Mouse (Mus musculus): ENCODE data around the gene D11Wsu47e. TPM values are rescaled to one million over a fixed set of nuclear protein-coding genes. Genes with fewer than 3 reads are reported as not detected.
A peak's percentile ranks its signal among the peaks of the same experiment; 100 is the strongest.

Gene D11Wsu47e
- 30.3 and 30.7 TPM in 2 replicates for polyA plus RNA-seq (2015; fragmentation: Nextera tagmentation; extraction: Ambion mirVana)

- peak within 1 kb of the TSS; percentile 88 for H3K27ac ChIP-seq
- WGBS, result under 1% methylated on average over 69 of the region's 73 CpGs
- ATAC-seq (replicated peaks), result peak; percentile 95
- H3K9ac ChIP-seq, result peak within 1 kb of the TSS; percentile 77
- H3K4me3 ChIP-seq, result peak within 1 kb of the TSS; percentile 80
- H3K27me3 ChIP-seq (replicated peaks), result no peaks in the 10 kb centered on the region
- H3K36me3 ChIP-seq (replicated peaks), result peaks cover 11% of the 10 kb centered on the region
- peak within 1 kb of the TSS; percentile 86 for H3K4me2 ChIP-seq
- no peaks in the 10 kb centered on the region for H3K9me3 ChIP-seq
- peaks cover 47% of the 10 kb centered on the region for H3K4me1 ChIP-seq
Measured at GRCm38 (mm10) chr11:113683957-113684706, at the start of gene D11Wsu47e, which contains the start of gene Fam104a. Gene D11Wsu47e, plus strand, starts transcription at chr11:113684412. Gene Fam104a, minus strand, starts transcription at chr11:113684155.

- no peak overlapping the region for H3K4me3 ChIP-seq
- no peaks in the 10 kb centered on the region for H3K9me3 ChIP-seq
- H3K36me3 ChIP-seq (replicated peaks), result no peaks in the 10 kb centered on the region
- H3K27me3 ChIP-seq (replicated peaks), result no peaks in the 10 kb centered on the region
- no peak for ATAC-seq (replicated peaks)
- no peaks in the 10 kb centered on the region for H3K4me1 ChIP-seq
- H3K4me2 ChIP-seq, result no peak overlapping the region
- no peak overlapping the region for H3K27ac ChIP-seq
- no peak overlapping the region for H3K9ac ChIP-seq
- 67% methylated on average over 10 of the region's 10 CpGs for WGBS
Measured at GRCm38 (mm10) chr11:113634699-113635121, 49.5 kb upstream of the D11Wsu47e start.

- no peak overlapping the region for H3K4me2 ChIP-seq
- no peak for ATAC-seq (replicated peaks)
- H3K36me3 ChIP-seq (replicated peaks), result no peaks in the 10 kb centered on the region
- no peaks in the 10 kb centered on the region for H3K27me3 ChIP-seq (replicated peaks)
- H3K9me3 ChIP-seq, result no peaks in the 10 kb centered on the region
- no peak overlapping the region for H3K27ac ChIP-seq
- H3K9ac ChIP-seq, result no peak overlapping the region
- 91% methylated on average over 12 of the region's 12 CpGs for WGBS
- no peaks in the 10 kb centered on the region for H3K4me1 ChIP-seq
- H3K4me3 ChIP-seq, result no peak overlapping the region
Measured at GRCm38 (mm10) chr11:113638680-113639079, 45.5 kb upstream of the D11Wsu47e start.

GRCm38 (mm10) chr11:113645181-113645580 lies 39.0 kb upstream of the D11Wsu47e start:
- Histone ChIP-seq H3K4me3 (no peak overlapping the region), H3K9me3 (no peaks in the 10 kb centered on the region), H3K27me3 (replicated peaks) (no peaks in the 10 kb centered on the region), H3K9ac (no peak overlapping the region), H3K4me2 (no peak overlapping the region), H3K36me3 (replicated peaks) (no peaks in the 10 kb centered on the region), H3K4me1 (peaks cover 13% of the 10 kb centered on the region), H3K27ac (no peak overlapping the region)
- 87% methylated on average over 3 of the region's 3 CpGs for WGBS
- ATAC-seq (replicated peaks), result no peak

GRCm38 (mm10) chr11:113648152-113648551 lies 36.1 kb upstream of the D11Wsu47e start:
- no peaks in the 10 kb centered on the region for H3K9me3 ChIP-seq
- WGBS, result 4% methylated on average over 15 of the region's 15 CpGs
- H3K4me3 ChIP-seq, result no peak overlapping the region
- ATAC-seq (replicated peaks), result no peak
- no peak overlapping the region for H3K27ac ChIP-seq
- H3K27me3 ChIP-seq (replicated peaks), result no peaks in the 10 kb centered on the region
- no peaks in the 10 kb centered on the region; the same call in 1 of the 2 replicates for H3K36me3 ChIP-seq (replicated peaks)
- peaks cover 28% of the 10 kb centered on the region for H3K4me1 ChIP-seq
- no peak overlapping the region for H3K9ac ChIP-seq
- H3K4me2 ChIP-seq, result peak overlapping the region; percentile 73; the same call in 1 of the 2 replicates

- no peak; the same call in 1 of the 2 replicates for ATAC-seq (replicated peaks)
- WGBS, result 40% methylated on average over 26 of the region's 26 CpGs
Measured at GRCm38 (mm10) chr11:113648690-113649352, 35.4 kb upstream of the D11Wsu47e start, which contains the start of gene Cog1. Gene Cog1, plus strand, starts transcription at chr11:113649169.

GRCm38 (mm10) chr11:113649353-113650210 lies 34.6 kb upstream of the D11Wsu47e start, which contains the start of gene Slc39a11:
Gene Slc39a11, minus strand, starts transcription at chr11:113650079.
- H3K4me3 ChIP-seq, result peak within 1 kb of the TSS; percentile 88
- H3K36me3 ChIP-seq (replicated peaks), result peaks cover 5% of the 10 kb centered on the region; the same call in 1 of the 2 replicates
- no peaks in the 10 kb centered on the region for H3K27me3 ChIP-seq (replicated peaks)
- under 1% methylated on average over 72 of the region's 91 CpGs for WGBS
- peaks cover 28% of the 10 kb centered on the region for H3K4me1 ChIP-seq
- peak within 1 kb of the TSS; percentile 73 for H3K4me2 ChIP-seq
- H3K27ac ChIP-seq, result peak within 1 kb of the TSS; percentile 93
- peak within 1 kb of the TSS; percentile 93 for H3K9ac ChIP-seq
- ATAC-seq (replicated peaks), result peak; percentile 85
- H3K9me3 ChIP-seq, result no peaks in the 10 kb centered on the region

More at GRCm38 (mm10) chr11:113648690-113649352, 35.4 kb upstream of the D11Wsu47e start, which contains the start of gene Cog1:
- Histone ChIP-seq H3K9me3 (no peaks in the 10 kb centered on the region), H3K4me1 (peaks cover 28% of the 10 kb centered on the region), H3K36me3 (replicated peaks) (no peaks in the 10 kb centered on the region; the same call in 1 of the 2 replicates), H3K4me2 (peak within 1 kb of the TSS; percentile 73), H3K4me3 (peak within 1 kb of the TSS; percentile 88), H3K9ac (peak within 1 kb of the TSS; percentile 93), H3K27ac (peak within 1 kb of the TSS; percentile 93), H3K27me3 (replicated peaks) (no peaks in the 10 kb centered on the region)

- ATAC-seq (replicated peaks), result no peak
- Histone ChIP-seq H3K4me3 (no peak overlapping the region), H3K4me1 (peaks cover 28% of the 10 kb centered on the region)
Measured at GRCm38 (mm10) chr11:113651206-113651906, 32.9 kb upstream of the D11Wsu47e start.

GRCm38 (mm10) chr11:113651907-113652273 lies 32.3 kb upstream of the D11Wsu47e start:
- ATAC-seq (replicated peaks), result peak; percentile 34
- Histone ChIP-seq H3K4me1 (peaks cover 28% of the 10 kb centered on the region), H3K36me3 (replicated peaks) (peaks cover 17% of the 10 kb centered on the region; the same call in 1 of the 2 replicates), H3K27me3 (replicated peaks) (no peaks in the 10 kb centered on the region), H3K4me2 (no peak overlapping the region), H3K4me3 (no peak overlapping the region), H3K9me3 (no peaks in the 10 kb centered on the region), H3K9ac (no peak overlapping the region), H3K27ac (no peak overlapping the region)
- WGBS, result 45% methylated on average over 8 of the region's 8 CpGs

More at GRCm38 (mm10) chr11:113651206-113651906, 32.9 kb upstream of the D11Wsu47e start:
- Histone ChIP-seq H3K9me3 (no peaks in the 10 kb centered on the region), H3K27ac (no peak overlapping the region), H3K36me3 (replicated peaks) (peaks cover 12% of the 10 kb centered on the region; the same call in 1 of the 2 replicates), H3K9ac (no peak overlapping the region), H3K4me2 (peak overlapping the region; percentile 73; the same call in 1 of the 2 replicates), H3K27me3 (replicated peaks) (no peaks in the 10 kb centered on the region)
- WGBS, result 67% methylated on average over 22 of the region's 22 CpGs

- H3K4me2 ChIP-seq, result no peak overlapping the region
- no peaks in the 10 kb centered on the region for H3K9me3 ChIP-seq
- H3K4me1 ChIP-seq, result peaks cover 28% of the 10 kb centered on the region
- no peak overlapping the region for H3K9ac ChIP-seq
- no peak overlapping the region for H3K27ac ChIP-seq
- no peak for ATAC-seq (replicated peaks)
- H3K27me3 ChIP-seq (replicated peaks), result no peaks in the 10 kb centered on the region
- no peak overlapping the region for H3K4me3 ChIP-seq
- H3K36me3 ChIP-seq (replicated peaks), result peaks cover 23% of the 10 kb centered on the region; the same call in 1 of the 2 replicates
- WGBS, result 90% methylated on average over 6 of the region's 6 CpGs
Measured at GRCm38 (mm10) chr11:113652516-113652915, 31.7 kb upstream of the D11Wsu47e start.

GRCm38 (mm10) chr11:113654105-113654504 lies 30.1 kb upstream of the D11Wsu47e start:
- Histone ChIP-seq H3K9me3 (no peaks in the 10 kb centered on the region), H3K4me1 (peaks cover 16% of the 10 kb centered on the region), H3K27ac (no peak overlapping the region), H3K27me3 (replicated peaks) (no peaks in the 10 kb centered on the region), H3K4me3 (no peak overlapping the region), H3K4me2 (no peak overlapping the region), H3K36me3 (replicated peaks) (peaks cover 33% of the 10 kb centered on the region; the same call in 1 of the 2 replicates), H3K9ac (no peak overlapping the region)
- ATAC-seq (replicated peaks), result no peak
- WGBS, result 94% methylated on average over 15 of the region's 15 CpGs
